Mouse (Mus musculus) gastrocnemius, postnatal 4 days (tissue): ENCODE measurements around the gene Tmem37. TPM values are rescaled to one million over a fixed set of nuclear protein-coding genes. Genes with fewer than 3 reads are reported as not detected.

Experiments used
- DNase-seq, 2 experiments: peaks; one replicate each; pipeline ENCODE4 v3.0.0; 2021 to 2022; ENCODE audit warnings: low spot score in 2 of 2, mixed read lengths in 2 of 2
- total RNA-seq, 2 experiments: library from RNA; stranded (reverse); gene quantifications; 2 replicates each; pipeline ENCODE4 v1.2.3; 2021

Gene Tmem37
- total RNA-seq, 2 experiments from 2014 or later, result 11.7 to 16.9 TPM

DNA sequence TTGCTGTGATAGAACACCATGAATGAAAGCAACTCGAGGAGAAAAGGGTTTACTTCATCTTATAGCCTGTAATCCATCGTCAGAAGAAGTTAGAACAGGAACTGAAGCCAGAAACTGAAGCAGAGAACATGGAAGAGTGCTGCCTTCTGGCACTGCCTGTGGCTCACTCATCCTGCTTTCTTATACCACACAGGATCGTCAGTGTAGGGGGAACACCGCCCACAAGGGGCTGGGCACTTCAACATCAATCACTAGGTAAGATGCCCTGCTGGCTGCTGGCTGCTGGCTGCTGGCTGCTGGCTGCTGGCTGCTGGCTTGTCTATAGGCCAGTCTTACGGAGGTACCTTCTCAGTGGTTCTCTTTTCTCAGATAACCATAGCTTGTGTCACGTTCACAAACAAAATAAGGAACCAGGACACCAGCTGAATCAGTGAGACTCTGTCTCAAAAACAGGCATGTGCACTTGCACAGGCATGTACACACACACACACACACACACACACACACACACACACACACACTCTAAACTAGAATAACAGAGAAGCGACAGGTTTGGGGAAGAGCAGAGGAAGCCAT is 53.5 kb downstream of the Tmem37 start:
- DNase-seq, result no peak

DNA sequence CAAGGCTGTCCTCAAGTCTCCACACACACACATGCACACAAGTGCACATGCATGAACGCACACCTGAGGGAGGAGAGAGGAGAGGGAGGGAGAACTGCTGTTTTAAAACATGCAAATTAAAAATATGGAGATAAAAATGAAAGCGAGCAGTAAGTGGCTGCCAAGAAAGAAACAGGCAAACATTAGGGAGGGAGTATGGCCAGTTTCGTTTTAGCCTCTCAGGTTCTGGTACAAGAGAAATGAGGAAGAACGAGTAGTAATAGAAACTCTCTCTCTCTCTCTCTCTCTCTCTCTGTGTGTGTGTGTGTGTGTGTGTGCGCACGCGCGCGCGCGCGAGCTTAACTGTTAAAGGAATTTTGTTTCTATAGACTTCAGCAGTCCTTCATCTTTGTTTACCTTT is 54.4 kb downstream of the Tmem37 start:
- no peak for DNase-seq

DNA sequence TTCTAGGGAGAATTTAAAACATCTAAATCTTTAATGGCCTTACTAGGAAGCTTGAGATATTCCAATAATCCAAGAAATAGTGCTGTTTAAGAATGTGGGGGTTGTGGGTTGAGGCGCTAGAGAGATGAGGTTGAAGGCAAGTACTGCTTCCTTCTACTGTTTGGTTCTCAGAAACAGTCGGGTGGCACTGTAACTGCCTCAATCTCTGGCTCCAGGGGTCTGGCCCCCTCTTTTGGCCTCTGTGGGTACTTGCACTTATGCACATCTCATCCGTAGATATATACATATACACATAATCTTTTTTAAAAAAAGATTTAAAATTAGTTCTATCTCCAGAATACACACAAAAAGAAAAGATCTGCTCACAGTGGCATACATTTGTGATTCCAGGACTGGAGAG is 55.0 kb downstream of the Tmem37 start:
- no peak for DNase-seq

Other genes with a start within 250 kb of the Tmem37 start
- gene Ptpn4, start 236.5 kb downstream of the Tmem37 start, total RNA-seq, result 10 to 100 TPM; 16.3 to 28.9 TPM
- gene Tmem177, start 160.9 kb downstream of the Tmem37 start, total RNA-seq, result 1 to 10 TPM; 4.4 to 5.2 TPM
- not detected for gene Cfap221, start 76.8 kb downstream of the Tmem37 start, total RNA-seq
- gene Sctr, start 67.2 kb downstream of the Tmem37 start, total RNA-seq, result 1 to 10 TPM; 2.0 to 2.4 TPM
- 100 to 1,000 TPM; 389 to 439 TPM for gene Dbi, start 47.0 kb upstream of the Tmem37 start, total RNA-seq
- gene 3110009E18Rik, start 47.1 kb upstream of the Tmem37 start, total RNA-seq, result 1 to 10 TPM; 5.5 to 9.0 TPM
- gene Steap3, start 198.6 kb upstream of the Tmem37 start, total RNA-seq, result 10 to 100 TPM; 44.1 to 46.3 TPM